Mouse (Mus musculus) bone marrow macrophage, adult 2 months (primary cell): Measurements from ENCODE around the gene 4930426L09Rik. TPM values are rescaled to one million over a fixed set of nuclear protein-coding genes. Genes with fewer than 3 reads are reported as not detected.

ENCODE experiments used
- H3K27ac ChIP-seq: 2 replicates; pipeline ENCODE4 v1.5.1; 2012; ENCODE audit warnings: low read depth, low read length; ENCODE audit not compliant: insufficient read depth
- H3K4me1 ChIP-seq: 2 replicates; pipeline ENCODE4 v1.6.1; 2012; ENCODE audit warnings: low read length; ENCODE audit not compliant: control insufficient read depth, insufficient read depth
- H3K4me3 ChIP-seq: 2 replicates; pipeline ENCODE4 v1.5.1; 2012; ENCODE audit warnings: mild to moderate bottlenecking, low read length, moderate library complexity; ENCODE audit not compliant: insufficient read depth
- CTCF ChIP-seq: IDR thresholded peaks from 2 replicates; pipeline ENCODE4 v1.5.1; 2012; ENCODE audit warnings: low read depth, mild to moderate bottlenecking, low read length, moderate library complexity
- POLR2A ChIP-seq: IDR thresholded peaks from 2 replicates; pipeline ENCODE4 v1.6.1; 2012; ENCODE audit warnings: mild to moderate bottlenecking, low read depth, low read length, borderline replicate concordance
- polyA plus RNA-seq: library from polyadenylated mRNA; stranded (reverse); fragments of >200 nt; gene quantifications from 2 replicates; pipeline ENCODE4 v1.2.4, GENCODE M21; 2012; ENCODE audit not compliant: missing spikeins, insufficient read depth, insufficient read length

The 4930426L09Rik gene
- polyA plus RNA-seq, result 1.8 and 2.0 TPM in 2 replicates

DNA sequence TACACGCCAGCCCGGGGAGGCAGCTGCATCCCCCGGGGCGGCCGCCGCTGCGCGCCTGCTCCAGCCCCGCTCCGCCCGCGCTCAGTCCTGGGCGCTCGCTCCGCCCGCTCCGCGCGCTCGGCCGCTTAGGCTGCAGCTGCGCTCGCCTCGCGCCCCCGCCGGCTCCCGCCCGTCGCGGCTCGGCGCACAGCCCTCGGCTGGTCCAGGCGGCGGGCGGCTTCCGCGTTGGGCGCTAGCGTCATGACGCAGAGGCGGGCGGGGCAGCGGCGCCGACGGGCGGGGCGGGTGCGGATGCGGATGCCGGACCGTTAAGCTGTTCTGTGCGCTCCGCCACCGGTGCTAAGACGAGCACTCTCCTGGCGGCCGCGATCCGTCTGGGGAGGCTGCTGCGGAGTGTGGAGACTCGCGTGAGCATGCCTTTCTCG lies at the start of gene 4930426L09Rik, which contains the start of gene Pip4k2a:
TSS of gene 4930426L09Rik (plus strand) at position 290 of the 425 bp plus-strand sequence.
TSS of gene Pip4k2a (minus strand) at position 73 of the 425 bp plus-strand sequence.
- Histone ChIP-seq H3K4me1 (peaks cover 24% of the 10 kb centered on the region), H3K4me3 (peak within 1 kb of the TSS; percentile 100), H3K27ac (peak within 1 kb of the TSS; percentile 95)
- TF ChIP-seq POLR2A, result no peak
- no peak for TF ChIP-seq CTCF

DNA sequence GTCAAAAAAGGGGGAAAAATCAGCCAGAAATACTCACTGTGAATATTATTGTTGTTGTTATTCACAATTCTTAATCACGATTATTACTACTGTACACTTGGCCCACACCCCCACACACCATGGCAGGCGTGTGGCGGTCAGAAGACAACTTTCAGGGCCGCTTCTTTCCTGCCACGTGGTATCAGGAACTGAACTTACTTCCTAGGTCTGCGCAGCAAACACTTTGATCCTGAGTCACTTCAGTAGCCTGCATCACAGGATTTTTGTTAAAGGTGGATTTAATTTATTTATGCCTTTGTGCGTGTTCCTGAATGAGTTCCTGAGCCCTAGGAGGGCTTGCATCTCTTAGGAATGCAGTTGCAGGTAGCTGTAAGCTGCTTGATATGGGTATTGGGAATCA lies 49.4 kb upstream of the 4930426L09Rik start:
- H3K4me3 ChIP-seq, result no peak overlapping the region
- TF ChIP-seq POLR2A (no peak), CTCF (no peak)
- no peak overlapping the region for H3K27ac ChIP-seq
- peaks cover 42% of the 10 kb centered on the region for H3K4me1 ChIP-seq

DNA sequence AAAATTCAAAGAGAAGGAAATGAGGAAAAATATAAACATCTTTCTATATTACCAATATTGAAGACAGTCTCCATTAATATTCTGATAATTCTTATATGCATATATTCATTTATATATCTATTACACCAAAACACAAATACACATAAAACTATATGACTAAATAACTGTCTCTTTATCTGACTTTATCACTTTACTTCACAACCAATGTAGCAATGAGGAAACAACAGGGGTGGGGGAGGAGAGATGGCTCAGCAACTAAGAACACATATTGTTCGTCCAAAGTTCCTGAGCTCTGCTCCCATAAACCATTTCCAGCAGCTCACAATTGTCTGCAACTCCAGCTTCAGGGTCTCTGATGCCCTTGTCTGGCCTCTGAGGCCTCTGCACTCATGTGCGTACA lies 47.4 kb upstream of the 4930426L09Rik start:
- Histone ChIP-seq H3K4me1 (peaks cover 43% of the 10 kb centered on the region), H3K4me3 (no peak overlapping the region), H3K27ac (no peak overlapping the region)
- no peak for TF ChIP-seq CTCF
- TF ChIP-seq POLR2A, result no peak

DNA sequence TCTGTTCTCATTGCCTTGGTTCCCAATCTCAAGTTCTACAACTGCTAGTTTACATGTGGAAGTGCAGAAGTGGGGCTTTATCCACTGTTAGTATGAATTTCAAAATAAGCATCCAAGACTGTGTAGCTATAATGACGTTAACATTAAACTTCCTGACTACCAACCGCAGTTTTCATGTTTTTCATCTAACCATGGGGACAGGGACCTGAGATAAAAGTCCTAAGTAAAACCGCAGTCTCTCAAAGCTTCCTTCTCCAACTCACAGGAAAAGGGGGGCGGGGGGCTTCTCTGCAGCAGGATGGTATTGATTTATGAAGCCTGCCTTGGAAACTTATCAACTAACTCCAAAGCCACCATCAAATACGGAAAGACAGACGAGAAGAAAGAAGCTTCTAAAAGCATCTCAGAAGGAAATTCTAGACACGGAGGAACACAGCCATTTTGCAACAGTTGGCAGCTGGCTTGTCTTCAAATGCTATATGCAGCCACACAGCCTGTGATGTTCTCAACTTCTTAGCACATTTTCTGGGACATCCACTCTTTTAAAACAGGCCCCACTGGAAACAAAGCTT lies 46.0 kb upstream of the 4930426L09Rik start:
- H3K4me1 ChIP-seq, result peaks cover 52% of the 10 kb centered on the region
- H3K4me3 ChIP-seq, result peak overlapping the region; percentile 45
- peak overlapping the region; percentile 61 for H3K27ac ChIP-seq
- TF ChIP-seq POLR2A (no peak), CTCF (no peak)

DNA sequence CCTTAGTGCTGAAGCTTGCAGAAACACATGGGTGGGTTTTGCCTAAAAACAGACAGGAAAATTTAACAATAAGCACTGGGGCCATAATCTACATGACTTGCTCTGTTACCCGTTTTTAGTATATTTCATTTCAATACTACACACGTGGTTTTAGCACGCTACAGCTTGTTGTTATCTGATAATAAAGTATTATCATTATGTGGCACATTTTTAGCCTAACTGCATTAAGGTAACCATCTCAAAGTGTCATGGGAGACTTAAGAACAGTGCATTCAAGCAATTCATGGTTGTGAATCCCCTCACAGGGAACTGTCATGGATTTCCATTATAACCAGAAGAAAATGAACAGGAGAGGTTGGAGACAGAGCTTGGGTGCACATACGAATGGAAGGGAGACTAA lies 43.7 kb upstream of the 4930426L09Rik start:
- Histone ChIP-seq H3K4me1 (peaks cover 62% of the 10 kb centered on the region), H3K27ac (no peak overlapping the region), H3K4me3 (no peak overlapping the region)
- TF ChIP-seq CTCF (no peak), POLR2A (no peak)

DNA sequence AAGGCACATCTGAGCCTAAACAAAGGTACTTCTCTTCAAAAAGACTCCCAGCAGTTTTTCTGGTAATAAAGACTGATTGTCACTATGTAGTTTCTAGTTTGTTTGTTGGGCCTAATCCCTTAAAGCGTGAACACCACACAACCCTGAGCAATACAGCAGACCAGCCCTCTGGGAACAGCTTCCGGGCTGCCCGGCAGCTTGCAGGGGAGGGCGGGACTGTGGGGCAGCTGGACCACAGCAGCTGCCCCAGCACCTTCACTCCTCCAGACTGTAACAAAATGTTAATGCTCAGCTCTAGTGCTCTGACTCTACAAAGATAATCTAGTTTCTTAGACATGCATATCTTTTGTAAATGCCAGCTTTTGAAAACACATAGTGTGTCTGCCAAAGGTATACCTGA lies 43.1 kb upstream of the 4930426L09Rik start:
- H3K4me1 ChIP-seq, result peaks cover 62% of the 10 kb centered on the region
- TF ChIP-seq POLR2A (no peak), CTCF (no peak)
- no peak overlapping the region for H3K27ac ChIP-seq
- no peak overlapping the region for H3K4me3 ChIP-seq

DNA sequence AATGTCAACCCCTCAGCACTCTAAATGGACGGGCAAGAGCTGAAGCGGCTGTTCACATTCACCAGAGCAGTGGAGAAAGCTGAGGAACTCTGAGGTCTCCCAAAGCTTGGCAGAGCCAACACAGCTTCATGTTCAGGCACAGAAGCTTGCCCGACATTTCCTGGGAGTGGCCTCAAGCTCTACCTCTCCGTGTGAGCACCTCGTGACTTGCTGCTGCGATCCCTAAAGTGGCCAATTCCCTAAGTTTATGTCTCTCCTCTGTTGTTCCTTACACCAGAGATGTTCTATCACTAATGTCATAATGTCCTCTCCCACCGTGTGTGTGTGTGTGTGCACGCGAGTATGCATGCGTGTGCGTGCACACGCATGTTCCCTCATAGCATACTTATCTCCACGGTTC lies 42.5 kb upstream of the 4930426L09Rik start:
- peaks cover 60% of the 10 kb centered on the region for H3K4me1 ChIP-seq
- no peak overlapping the region for H3K27ac ChIP-seq
- TF ChIP-seq POLR2A (no peak), CTCF (no peak)
- no peak overlapping the region for H3K4me3 ChIP-seq

DNA sequence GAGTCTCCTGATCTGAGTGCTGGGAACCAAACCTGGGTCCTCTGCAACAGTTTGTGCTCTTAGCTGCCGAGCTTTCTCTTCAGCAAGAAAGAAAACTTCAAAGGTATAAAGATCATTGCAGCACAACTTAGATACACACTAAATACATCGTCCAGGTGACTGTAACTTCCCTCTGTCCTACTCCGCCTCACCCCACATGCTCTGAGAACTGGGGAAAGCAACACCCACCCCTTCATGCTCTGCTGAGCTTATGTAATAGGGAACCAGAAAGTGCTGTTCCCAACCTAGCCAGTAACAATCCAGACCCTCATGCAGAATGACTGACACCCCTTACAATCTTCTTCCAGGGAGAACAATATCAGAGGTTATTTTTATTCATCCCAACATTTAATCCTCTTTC lies 41.7 kb upstream of the 4930426L09Rik start:
- H3K27ac ChIP-seq, result no peak overlapping the region
- H3K4me1 ChIP-seq, result peaks cover 60% of the 10 kb centered on the region
- TF ChIP-seq POLR2A, result no peak
- TF ChIP-seq CTCF, result no peak
- no peak overlapping the region for H3K4me3 ChIP-seq

DNA sequence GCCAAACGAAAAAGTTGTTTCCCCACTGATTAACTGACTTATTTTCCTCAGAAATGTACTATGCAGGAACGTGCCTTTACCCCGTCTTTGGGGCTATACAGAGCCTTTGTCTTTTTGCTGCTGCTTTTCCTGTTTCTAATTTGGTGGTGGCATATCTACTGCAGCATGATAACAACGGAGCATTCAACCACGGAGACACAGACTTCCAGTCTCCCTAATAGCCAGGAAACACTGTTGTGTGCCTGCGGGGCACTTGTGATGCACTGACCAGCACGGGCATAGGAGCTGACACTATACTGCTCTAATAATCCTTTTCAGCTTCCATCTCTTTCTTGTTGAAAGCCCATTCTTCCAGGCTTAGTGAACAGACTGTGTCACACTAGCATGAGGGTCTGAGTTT lies 41.2 kb upstream of the 4930426L09Rik start:
- peaks cover 58% of the 10 kb centered on the region for H3K4me1 ChIP-seq

DNA sequence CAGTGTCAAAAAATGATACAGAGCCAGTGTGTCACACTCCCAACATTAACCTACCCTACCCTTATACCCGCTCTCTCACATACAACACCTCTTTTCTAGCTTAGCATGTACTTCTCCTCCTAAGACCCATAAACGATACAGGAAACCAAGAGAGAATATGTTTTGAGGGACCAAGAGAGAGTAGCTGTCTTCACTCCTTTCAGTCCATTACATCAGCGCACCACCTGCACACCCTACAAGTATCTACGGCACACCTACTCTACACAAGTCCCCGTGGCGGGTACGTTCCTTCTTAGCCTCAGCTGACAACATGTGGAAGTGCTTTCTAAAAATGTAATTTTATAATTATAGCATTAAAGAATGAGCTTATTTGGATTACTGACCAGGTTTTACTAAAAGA lies 40.7 kb upstream of the 4930426L09Rik start:
- peaks cover 62% of the 10 kb centered on the region for H3K4me1 ChIP-seq
- no peak overlapping the region for H3K27ac ChIP-seq
- no peak overlapping the region for H3K4me3 ChIP-seq
- TF ChIP-seq POLR2A (no peak), CTCF (no peak)

More for the DNA sequence above, 41.2 kb upstream of the 4930426L09Rik start:
- no peak overlapping the region for H3K4me3 ChIP-seq
- TF ChIP-seq POLR2A, result no peak
- no peak overlapping the region for H3K27ac ChIP-seq
